Mouse (Mus musculus): Measurements from ENCODE around the gene Gmppa.

DNA sequence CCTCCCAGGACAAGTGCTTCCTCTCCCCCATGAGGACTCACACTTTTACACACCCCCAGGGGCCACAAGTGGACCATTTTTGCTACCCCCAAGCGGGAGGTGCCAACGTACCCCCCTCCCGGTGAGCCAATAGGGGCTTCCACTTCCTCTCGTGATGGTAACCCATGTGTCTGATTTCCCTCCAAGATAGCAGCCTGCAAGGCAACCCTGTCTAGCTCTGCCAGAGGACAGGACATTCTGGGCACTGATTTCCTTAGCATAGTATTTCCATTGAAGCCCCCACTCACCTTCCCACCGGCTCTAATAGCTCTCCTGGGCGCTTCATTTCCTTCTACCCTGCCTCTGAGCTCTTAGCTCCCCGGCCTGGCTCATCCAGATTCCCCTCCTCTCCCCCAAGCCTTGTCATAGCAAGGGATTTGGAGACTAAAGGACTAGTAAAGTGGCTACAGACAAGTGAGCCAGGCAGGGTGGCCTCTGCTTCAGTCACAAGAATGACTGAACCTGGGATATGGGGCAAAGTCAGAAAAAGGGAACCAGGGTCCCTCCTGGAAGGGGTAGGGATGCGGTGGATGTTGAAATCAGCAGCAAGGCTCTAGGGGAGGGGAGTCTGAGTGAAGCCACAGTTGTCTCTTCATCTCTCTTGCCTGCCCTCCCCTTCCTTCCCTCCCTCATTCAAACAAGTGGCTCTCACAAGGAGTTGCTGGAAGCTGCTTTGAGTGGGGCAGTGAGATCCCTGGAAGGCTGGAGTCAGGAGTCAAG, 13.8 kb downstream of the Gmppa start:
- TF ChIP-seq CTCF (IDR thresholded peaks at IDR 0.05; ENCODE audit: insufficient read depth, low read depth, low read length) (no peak), POLR2A (IDR thresholded peaks at IDR 0.05; ENCODE audit: insufficient read depth, low read depth, low read length) (no peak)
